Mouse (Mus musculus): Measurements from ENCODE around the gene Cd320. TPM values are rescaled to one million over a fixed set of nuclear protein-coding genes. Genes with fewer than 3 reads are reported as not detected.
"Not testable (repeated sequence)": the region's sequence is repeated elsewhere in the genome, so short reads cannot be mapped to it uniquely, and the experiment has no call there.

Cd320 gene
- polyA plus RNA-seq, 1 experiment = 11.6 TPM

- Histone ChIP-seq H3K27ac (ENCODE audit: insufficient read depth, low read length) (no peak overlapping the region), H3K27me3 (ENCODE audit: control insufficient read depth, insufficient read depth, low read length) (peaks cover 4% of the 10 kb centered on the region; the same call in 1 of the 2 replicates), H3K4me1 (ENCODE audit: control insufficient read depth, insufficient read depth, insufficient read length) (peaks cover 10% of the 10 kb centered on the region), H3K36me3 (ENCODE audit: control insufficient read depth, insufficient read depth, low read length) (no peaks in the 10 kb centered on the region; the same call in 1 of the 2 replicates), H3K4me3 (ENCODE audit: extremely low read depth, insufficient read depth, insufficient read length) (no peak overlapping the region)
- DNase-seq (ENCODE audit: low read depth in 1 of 2, low spot score in 2 of 2) = no peak
- TF ChIP-seq POLR2A (IDR thresholded peaks at IDR 0.05; ENCODE audit: low read depth, low read length) (no peak), CTCF (IDR thresholded peaks at IDR 0.05; ENCODE audit: extremely low read depth, insufficient read depth, insufficient read length, insufficient replicate concordance) (no peak)
- WGBS = 81% methylated on average over 6 of the region's 6 CpGs
These were observed 27.5 kb upstream of the Cd320 start for GRCm38 (mm10) chr17:33815399-33815798.

GRCm38 (mm10) chr17:33816612-33817011 lies 26.3 kb upstream of the Cd320 start:
- Histone ChIP-seq H3K4me3 (ENCODE audit: extremely low read depth, insufficient read depth, insufficient read length) (no peak overlapping the region; the same call in 1 of the 2 replicates), H3K4me1 (ENCODE audit: control insufficient read depth, insufficient read depth, insufficient read length) (peaks cover 8% of the 10 kb centered on the region), H3K27me3 (ENCODE audit: control insufficient read depth, insufficient read depth, low read length) (no peaks in the 10 kb centered on the region), H3K36me3 (ENCODE audit: control insufficient read depth, insufficient read depth, low read length) (peaks cover 3% of the 10 kb centered on the region), H3K27ac (ENCODE audit: insufficient read depth, low read length) (peak overlapping the region; percentile 57; the same call in 1 of the 2 replicates)
- 48% methylated on average over 5 of the region's 5 CpGs for WGBS
- no peak for DNase-seq (ENCODE audit: low read depth in 1 of 2, low spot score in 2 of 2)
- TF ChIP-seq CTCF (IDR thresholded peaks at IDR 0.05; ENCODE audit: extremely low read depth, insufficient read depth, insufficient read length, insufficient replicate concordance) (no peak), POLR2A (IDR thresholded peaks at IDR 0.05; ENCODE audit: low read depth, low read length) (no peak)

- Histone ChIP-seq H3K4me3 (ENCODE audit: extremely low read depth, insufficient read depth, insufficient read length) (peak overlapping the region; percentile 72), H3K36me3 (ENCODE audit: control insufficient read depth, insufficient read depth, low read length) (peaks cover 9% of the 10 kb centered on the region), H3K27me3 (ENCODE audit: control insufficient read depth, insufficient read depth, low read length) (no peaks in the 10 kb centered on the region), H3K4me1 (ENCODE audit: control insufficient read depth, insufficient read depth, insufficient read length) (peaks cover 8% of the 10 kb centered on the region), H3K27ac (ENCODE audit: insufficient read depth, low read length) (peak overlapping the region; percentile 57)
- WGBS = under 1% methylated on average over 89 of the region's 89 CpGs
- peak; percentile 68 to 78 for DNase-seq (ENCODE audit: low read depth in 1 of 2, low spot score in 2 of 2)
- TF ChIP-seq POLR2A (IDR thresholded peaks at IDR 0.05; ENCODE audit: low read depth, low read length) = no peak; the same call in 1 of the 2 replicates
- no peak for TF ChIP-seq CTCF (IDR thresholded peaks at IDR 0.05; ENCODE audit: extremely low read depth, insufficient read depth, insufficient read length, insufficient replicate concordance)
These were observed 25.5 kb upstream of the Cd320 start for GRCm38 (mm10) chr17:33817184-33817968.

- TF ChIP-seq POLR2A (IDR thresholded peaks at IDR 0.05; ENCODE audit: low read depth, low read length) (no peak), CTCF (IDR thresholded peaks at IDR 0.05; ENCODE audit: extremely low read depth, insufficient read depth, insufficient read length, insufficient replicate concordance) (no peak)
- Histone ChIP-seq H3K27me3 (ENCODE audit: control insufficient read depth, insufficient read depth, low read length) (no peaks in the 10 kb centered on the region), H3K27ac (ENCODE audit: insufficient read depth, low read length) (no peak overlapping the region), H3K4me3 (ENCODE audit: extremely low read depth, insufficient read depth, insufficient read length) (peak overlapping the region; percentile 72), H3K36me3 (ENCODE audit: control insufficient read depth, insufficient read depth, low read length) (peaks cover 13% of the 10 kb centered on the region), H3K4me1 (ENCODE audit: control insufficient read depth, insufficient read depth, insufficient read length) (peaks cover 8% of the 10 kb centered on the region)
- 22% methylated on average over 33 of the region's 33 CpGs for WGBS
- DNase-seq (ENCODE audit: low read depth in 1 of 2, low spot score in 2 of 2) = no peak
These were observed 24.8 kb upstream of the Cd320 start for GRCm38 (mm10) chr17:33817969-33818643.

GRCm38 (mm10) chr17:33822436-33822959 lies 20.4 kb upstream of the Cd320 start:
- WGBS = 80% methylated on average over 1 of the region's 1 CpGs
- H3K36me3 ChIP-seq (ENCODE audit: control insufficient read depth, insufficient read depth, low read length) = peaks cover 13% of the 10 kb centered on the region
- TF ChIP-seq CTCF (IDR thresholded peaks at IDR 0.05; ENCODE audit: extremely low read depth, insufficient read depth, insufficient read length, insufficient replicate concordance) = no peak
- no peak for TF ChIP-seq POLR2A (IDR thresholded peaks at IDR 0.05; ENCODE audit: low read depth, low read length)
- H3K27ac ChIP-seq (ENCODE audit: insufficient read depth, low read length) = no peak overlapping the region
- peaks cover 17% of the 10 kb centered on the region for H3K4me1 ChIP-seq (ENCODE audit: control insufficient read depth, insufficient read depth, insufficient read length)
- DNase-seq (ENCODE audit: low read depth in 1 of 2, low spot score in 2 of 2) = no peak
- H3K4me3 ChIP-seq (ENCODE audit: extremely low read depth, insufficient read depth, insufficient read length) = no peak overlapping the region
- H3K27me3 ChIP-seq (ENCODE audit: control insufficient read depth, insufficient read depth, low read length) = no peaks in the 10 kb centered on the region

- 80% methylated on average over 8 of the region's 8 CpGs for WGBS
- not testable (repeated sequence) for H3K4me3 ChIP-seq (ENCODE audit: extremely low read depth, insufficient read depth, insufficient read length); H3K27me3 ChIP-seq (ENCODE audit: control insufficient read depth, insufficient read depth, low read length); H3K27ac ChIP-seq (ENCODE audit: insufficient read depth, low read length); DNase-seq (ENCODE audit: low read depth in 1 of 2, low spot score in 2 of 2)
- Histone ChIP-seq H3K4me1 (ENCODE audit: control insufficient read depth, insufficient read depth, insufficient read length) (peaks cover 13% of the 10 kb centered on the region), H3K36me3 (ENCODE audit: control insufficient read depth, insufficient read depth, low read length) (peaks cover 13% of the 10 kb centered on the region)
These were observed 19.7 kb upstream of the Cd320 start for GRCm38 (mm10) chr17:33823171-33823570.
